Mouse (Mus musculus) bone marrow, adult 2 months (tissue): ENCODE data around the gene Vwa8.

Source experiments
- CTCF ChIP-seq: fragments of 200-500 bp; IDR thresholded peaks from 2 replicates; pipeline ENCODE4 v1.5.1; 2011; ENCODE audit warnings: low read length, control low read depth; ENCODE audit not compliant: control insufficient read depth, insufficient read depth
- POLR2A ChIP-seq: fragments of 200-500 bp; IDR thresholded peaks from 2 replicates; pipeline ENCODE4 v1.6.1; 2011; ENCODE audit warnings: low read depth, mild to moderate bottlenecking, control low read depth, low read length, borderline replicate concordance; ENCODE audit not compliant: control insufficient read depth

- TF ChIP-seq CTCF (no peak), POLR2A (no peak)
These were observed 3.8 kb downstream of the Vwa8 start for GRCm38 (mm10) chr14:78852401-78853246.
